Mouse (Mus musculus): Measurements from ENCODE around the gene Vars. TPM values are rescaled to one million over a fixed set of nuclear protein-coding genes. Genes with fewer than 3 reads are reported as not detected.
"Not testable (repeated sequence)": the region's sequence is repeated elsewhere in the genome, so short reads cannot be mapped to it uniquely, and the experiment has no call there.

The Vars gene
- 10 to 100 TPM; 28.3 to 31.4 (median 29.3) TPM for total RNA-seq (2022)

DNA sequence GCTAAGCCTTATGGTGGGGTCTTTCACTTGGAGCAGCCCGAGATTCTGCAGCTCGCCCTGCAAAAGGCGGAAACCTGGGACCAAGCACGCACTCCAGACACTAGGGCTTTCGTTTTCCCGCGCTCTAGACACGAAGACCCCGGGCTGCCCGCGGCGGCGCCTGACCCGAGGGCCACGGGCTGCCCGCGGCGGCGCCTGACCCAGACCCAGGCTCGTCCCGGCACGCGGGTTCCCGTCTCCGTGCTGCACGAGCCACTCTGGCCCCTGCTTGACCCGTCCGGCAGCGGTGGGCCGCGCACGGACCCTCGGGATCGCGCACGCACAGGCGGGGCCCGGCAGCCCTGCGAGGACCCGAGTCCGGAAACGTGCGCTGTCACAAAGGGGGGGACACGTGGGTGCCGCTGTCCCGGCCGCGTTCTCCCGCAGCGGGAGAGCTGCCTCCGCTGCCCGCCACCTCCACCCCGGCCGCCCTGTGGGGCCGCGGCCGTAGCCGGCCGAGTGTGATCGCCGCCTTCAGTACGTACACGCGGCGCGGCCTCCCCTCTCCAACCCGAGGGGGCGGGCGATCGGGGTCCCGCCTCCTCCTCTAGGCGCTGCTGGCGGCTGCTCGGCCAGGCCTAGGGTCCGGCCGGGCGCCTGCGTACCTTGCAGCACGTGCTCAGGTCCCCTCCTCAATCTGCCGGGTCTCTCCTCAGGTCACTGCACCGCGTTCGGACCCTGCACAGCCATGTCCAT is at the start of gene Vars:
Gene Vars, plus strand, starts transcription at position 271 of the 735 bp plus-strand sequence.
- DNase-seq (ENCODE audit: low spot score) = peak; percentile 88

DNA sequence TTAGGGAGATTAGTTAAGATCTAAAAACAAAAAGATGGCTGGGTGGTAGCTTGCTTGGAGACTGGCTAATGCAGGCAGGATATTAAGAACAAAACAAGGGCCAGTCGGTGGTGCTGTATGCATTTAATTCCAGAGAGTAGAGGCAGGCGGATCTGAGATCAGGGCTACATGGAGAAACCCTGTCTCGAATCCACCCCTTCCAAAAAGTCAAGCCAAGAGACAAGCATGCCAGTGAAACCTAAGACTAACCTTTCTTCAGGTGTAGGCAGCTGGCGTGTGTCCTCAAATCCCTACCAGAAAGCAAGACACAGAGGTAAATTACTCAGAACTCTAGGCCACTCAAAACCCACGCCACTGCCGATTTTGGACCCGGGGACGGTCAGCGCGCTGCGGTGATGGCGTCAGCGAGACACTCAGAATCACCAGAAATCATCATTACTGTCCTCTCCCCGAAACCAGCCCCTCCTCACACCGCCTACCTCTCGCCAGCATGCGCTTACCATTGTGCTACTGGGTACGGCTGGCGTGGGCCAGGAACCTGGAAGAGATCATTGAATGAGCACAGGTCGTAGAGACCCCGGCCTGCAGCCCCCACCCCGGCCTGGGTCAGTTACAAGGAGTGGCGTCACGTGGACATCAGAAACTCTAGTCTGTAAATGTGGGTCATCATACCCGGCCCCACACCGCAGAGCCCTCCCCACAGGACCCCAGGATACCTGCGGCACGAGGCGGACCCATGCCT is 49.0 kb upstream of the Vars start:
- DNase-seq (ENCODE audit: low spot score) = no peak

DNA sequence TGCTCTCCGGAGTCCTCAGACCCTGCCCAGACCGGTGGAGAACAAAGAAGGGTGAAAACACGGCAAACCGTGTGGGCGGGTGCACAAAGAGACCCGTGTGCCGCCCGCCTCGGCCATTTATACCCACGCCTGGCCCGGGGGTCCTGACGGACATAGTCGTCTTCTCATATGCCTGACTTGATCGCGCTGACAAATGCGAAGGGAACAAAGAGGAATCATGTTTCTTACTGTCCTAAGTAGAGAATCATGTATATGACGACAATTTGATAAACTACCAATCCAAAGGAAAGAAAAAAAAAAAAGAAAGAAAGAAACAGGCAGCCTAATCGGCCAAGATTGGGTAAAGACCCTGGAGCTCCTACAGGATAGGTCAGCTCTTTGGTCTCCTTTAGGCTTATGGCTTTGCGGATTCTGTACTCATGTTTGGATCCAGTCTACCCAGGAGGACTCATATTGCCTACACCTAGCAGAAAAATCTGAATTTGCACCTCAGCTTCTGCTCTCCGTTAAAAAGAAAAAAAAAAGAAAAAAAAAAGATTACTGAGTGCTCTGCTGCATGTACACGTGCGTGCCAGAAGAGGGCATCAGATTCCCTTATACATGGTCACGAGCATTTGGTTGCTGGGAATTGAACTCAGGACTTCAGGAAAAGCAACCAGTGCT is 48.3 kb upstream of the Vars start:
- DNase-seq (ENCODE audit: low spot score) = peak; percentile 88

DNA sequence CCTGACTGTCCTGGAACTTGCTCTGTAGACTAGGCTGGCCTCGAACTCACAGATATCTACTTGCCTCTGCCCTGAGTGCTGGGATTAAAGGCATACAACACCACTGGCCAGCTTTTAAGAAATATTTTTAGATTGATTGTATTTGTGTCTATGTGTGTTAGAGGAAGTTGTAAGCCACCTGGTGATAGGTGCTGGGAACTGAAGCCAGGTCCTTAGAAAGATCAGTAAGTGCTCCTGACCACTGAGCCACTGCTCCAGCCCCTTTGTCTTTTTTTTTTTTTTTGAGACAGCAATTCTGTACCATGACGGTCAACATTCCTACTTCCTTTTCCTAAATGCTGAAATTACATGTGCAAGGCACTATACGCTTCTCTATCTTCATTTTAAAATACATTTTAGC is 47.5 kb upstream of the Vars start:
- no peak for DNase-seq (ENCODE audit: low spot score)

DNA sequence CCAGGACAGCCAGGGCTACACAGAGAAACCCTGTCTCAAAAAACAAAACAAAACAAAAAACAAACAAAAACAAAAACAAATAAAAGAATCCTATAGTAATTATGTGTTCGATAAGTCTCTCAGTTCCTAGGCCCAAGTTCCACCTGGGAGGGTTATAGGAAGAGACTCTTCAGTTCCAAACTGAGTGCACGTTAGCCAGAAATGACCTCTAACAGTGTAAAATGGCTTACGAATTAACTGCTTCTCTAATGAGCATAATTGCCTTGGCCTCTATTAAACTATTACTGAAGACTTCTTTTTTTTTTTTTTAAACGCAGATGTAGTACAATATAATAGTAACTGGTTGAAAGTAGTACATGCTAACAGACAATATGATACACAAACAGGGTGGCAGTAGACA is 46.9 kb upstream of the Vars start:
- no peak for DNase-seq (ENCODE audit: low spot score)

DNA sequence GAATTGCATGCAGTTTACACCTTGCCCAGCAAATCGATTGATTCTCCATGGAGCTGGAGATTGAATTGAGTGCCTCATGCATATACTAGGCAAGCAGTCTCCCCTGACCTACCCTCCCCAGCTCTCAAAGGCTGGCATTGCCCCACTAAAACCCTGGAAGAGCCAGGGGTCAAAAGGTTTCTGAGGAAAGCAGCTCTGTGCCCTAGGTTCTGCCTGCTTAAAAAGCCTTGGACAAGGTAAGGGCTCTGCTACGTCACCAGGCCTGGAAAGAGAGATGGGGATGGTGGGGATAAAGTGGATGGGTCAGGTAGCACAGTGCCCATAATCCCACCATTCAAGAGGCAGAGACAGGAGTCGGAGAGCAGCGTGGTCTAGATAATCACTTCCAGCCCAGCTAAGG is 46.0 kb upstream of the Vars start:
- DNase-seq (ENCODE audit: low spot score) = no peak

DNA sequence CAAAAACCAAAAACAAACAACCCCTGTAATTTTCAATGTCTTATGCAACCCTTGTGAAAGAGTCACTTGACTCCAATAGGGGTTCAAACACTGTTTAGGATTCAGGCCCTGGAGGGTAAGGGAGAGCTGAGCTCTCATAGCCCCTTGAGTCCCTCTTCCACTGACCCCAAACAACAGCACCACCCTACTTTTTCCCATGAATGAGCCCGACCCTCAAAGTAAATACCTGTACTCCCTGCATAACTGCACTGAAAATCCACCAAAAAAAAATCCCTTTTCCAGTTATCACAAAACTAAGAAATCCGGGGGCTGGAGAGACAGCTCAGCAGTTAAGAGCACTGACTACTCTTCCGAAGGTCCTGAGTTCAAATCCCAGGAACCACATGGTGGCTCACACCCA is 44.9 kb upstream of the Vars start:
- no peak for DNase-seq (ENCODE audit: low spot score)

DNA sequence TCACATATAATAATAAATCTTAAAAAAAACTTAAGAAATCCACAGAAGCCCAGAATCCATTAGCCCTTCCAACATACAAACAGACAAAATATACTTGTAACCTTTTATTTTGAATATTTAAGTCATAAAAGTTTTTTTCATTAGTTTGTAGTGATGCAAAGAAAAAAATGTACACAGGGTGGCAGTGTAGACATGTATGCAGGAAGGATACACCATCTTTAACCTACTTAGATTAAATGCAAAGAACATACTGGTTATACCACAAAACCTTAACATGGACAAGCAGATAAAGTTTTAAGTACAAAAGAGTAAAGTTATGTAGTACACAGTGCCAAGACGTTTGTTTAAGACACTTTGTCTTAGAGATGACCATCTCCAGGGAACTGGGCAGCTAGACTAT is 44.4 kb upstream of the Vars start:
- DNase-seq (ENCODE audit: low spot score) = no peak

DNA sequence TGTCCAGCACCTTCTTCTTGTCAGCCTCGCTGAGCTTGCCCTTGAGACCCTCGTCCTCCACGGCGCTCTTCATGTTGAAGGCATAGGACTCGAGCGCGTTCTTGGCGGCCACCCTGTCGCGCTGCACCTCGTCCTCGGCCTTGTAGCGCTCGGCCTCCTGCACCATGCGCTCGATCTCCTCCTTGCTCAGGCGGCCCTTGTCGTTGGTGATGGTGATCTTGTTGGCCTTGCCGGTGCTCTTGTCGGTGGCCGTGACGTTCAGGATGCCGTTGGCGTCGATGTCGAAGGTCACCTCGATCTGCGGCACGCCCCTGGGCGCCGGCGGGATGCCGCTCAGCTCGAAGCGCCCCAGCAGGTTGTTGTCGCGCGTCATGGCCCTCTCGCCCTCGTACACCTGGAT is 43.5 kb upstream of the Vars start:
- DNase-seq (ENCODE audit: low spot score) = not testable (repeated sequence)

DNA sequence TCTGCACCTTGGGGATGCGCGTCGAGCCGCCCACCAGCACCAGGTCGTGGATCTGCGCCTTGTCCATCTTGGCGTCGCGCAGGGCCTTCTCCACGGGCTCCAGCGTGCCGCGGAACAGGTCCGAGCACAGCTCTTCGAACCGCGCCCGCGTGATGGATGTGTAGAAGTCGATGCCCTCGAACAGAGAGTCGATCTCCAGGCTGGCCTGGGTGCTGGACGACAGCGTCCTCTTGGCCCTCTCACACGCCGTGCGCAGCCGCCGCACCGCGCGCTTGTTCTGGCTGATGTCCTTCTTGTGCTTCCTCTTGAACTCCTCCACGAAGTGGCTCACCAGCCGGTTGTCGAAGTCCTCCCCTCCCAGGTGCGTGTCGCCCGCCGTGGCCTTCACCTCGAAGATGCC is 42.8 kb upstream of the Vars start:
- DNase-seq (ENCODE audit: low spot score) = not testable (repeated sequence)

DNA sequence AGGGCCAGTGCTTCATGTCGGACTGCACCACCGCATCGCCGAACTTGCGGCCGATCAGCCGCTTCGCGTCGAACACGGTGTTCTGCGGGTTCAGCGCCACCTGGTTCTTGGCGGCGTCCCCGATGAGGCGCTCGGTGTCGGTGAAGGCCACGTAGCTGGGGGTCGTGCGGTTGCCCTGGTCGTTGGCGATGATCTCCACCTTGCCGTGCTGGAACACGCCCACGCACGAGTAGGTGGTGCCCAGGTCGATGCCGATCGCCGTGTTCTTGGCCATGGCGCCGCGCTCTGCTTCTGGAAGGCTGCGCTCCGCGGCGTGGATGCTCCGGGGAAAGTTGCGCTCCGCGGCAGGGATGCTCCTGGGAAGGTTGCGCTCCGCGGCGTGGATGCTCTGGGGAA is 42.1 kb upstream of the Vars start:
- DNase-seq (ENCODE audit: low spot score) = not testable (repeated sequence)

DNA sequence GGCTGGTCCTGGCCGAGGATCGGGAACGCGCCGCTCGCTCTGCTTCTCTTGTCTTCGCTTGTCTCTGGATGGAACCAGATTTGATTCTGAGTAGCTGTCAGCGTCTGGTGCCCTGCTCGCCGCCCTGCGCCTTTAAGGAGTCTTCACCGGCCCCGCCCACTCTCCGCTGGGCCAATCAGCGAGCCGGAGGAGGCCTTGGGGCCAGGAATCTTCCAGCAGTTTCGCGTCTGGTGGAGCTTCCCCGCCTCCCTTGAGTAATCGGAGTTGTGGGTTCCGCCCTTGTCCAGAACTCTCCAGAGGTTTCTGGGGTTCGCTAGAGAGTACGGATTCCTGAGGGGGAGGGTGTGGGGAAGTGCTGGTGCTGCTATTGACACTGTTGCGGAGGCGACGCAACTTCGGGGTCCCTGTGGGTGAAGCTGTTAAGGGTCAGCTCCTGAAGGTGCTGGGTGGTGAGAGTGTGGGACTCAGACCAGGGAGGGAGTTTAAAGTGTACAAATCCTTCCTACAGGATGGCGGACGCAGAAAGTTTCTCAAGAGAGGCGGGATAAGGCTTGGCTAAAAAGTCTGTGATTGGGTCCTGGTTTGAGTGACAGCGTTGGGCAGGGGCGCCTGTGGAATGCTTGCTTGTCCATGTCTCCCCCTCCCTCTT is 41.5 kb upstream of the Vars start, which contains the start of gene Hspa1b:
Gene Hspa1b, minus strand, starts transcription at position 109 of the 649 bp plus-strand sequence.
- DNase-seq (ENCODE audit: low spot score) = peak; percentile 96

DNA sequence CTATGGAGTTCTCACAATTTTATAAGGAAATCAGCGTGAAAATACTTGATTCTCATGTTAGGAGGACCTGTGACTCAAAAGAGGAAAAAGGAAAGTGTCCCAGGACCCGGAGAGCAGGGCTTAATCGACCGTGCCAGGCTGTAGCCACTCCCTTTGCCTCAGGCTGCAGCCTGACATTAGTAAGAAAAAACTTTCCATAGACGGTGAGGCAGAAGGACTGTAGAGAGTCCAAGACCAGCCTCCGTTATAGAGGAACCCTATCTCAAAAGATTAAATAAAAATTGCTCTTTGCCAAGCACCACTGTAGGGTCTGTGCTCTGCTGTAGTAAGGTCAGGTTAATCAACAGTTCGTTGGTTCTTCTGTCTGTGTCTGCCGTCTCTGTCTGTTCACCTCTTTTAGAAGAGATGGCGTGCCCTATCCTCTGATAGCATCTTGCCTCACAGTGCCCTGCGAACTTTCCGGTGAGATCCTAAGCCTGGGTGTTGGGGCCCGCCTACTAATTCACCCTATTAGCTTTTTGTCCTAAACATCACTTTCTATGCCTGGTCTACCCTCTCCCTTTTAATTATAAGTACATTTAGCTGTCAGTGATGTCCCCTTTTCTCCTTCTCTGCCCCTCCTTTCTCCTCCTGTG is 40.8 kb upstream of the Vars start:
- peak; percentile 61 for DNase-seq (ENCODE audit: low spot score)

DNA sequence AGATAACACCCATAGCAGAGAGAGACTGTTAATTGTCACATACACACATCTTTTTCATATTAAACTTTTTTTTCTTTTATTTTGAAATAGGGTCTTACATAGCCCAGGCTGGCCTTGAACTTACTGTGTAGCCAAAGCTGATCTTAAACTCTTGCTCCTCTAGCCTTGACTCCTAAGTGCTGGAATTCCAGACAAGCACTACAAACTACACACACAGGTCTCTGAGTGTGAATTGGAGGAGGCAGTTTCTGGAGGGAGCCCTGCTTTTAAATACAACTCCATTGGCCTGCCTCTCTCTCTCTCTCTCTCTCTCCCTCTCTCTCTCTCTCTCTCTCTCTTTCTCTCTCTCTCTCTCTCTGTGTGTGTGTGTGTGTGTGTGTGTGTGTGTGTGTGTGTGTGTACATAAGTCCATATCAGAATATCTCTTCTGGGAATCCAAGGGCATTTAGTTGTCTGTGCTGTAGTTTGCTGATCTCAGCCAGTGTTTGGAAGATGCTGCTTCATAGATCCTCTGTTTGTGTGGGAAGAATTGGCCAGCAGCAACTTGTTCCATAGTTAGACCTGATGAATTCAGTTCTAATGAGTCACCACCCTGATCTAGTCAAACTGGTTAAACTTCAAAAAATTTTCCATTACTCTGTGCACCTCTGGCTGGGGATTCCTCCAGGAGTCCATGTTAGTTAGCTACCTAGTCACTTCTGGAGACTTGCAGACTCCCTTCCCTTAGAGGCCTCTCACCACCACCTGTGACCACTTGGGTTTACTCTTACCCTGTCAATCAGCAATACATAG is 39.9 kb upstream of the Vars start:
- no peak for DNase-seq (ENCODE audit: low spot score)

DNA sequence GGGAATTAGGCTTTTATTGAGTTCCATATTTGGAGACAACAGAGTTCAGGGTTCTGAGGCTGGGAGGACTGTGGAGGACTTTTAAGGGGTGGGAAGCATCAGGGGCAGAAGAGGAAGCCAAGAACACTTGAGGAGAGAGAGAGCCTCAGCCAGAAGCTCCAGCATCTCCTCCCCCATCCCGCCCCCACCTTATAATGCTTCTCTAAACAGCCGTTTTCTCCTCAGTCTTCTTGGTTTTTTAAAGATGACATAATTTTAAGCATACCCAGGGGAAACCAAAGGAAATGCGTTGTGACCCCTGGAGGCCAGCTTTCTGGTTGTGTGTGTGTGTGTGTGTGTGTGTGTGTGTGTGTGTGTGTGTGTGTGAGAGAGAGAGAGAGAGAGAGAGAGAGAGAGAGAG is 38.7 kb upstream of the Vars start:
- no peak for DNase-seq (ENCODE audit: low spot score)

DNA sequence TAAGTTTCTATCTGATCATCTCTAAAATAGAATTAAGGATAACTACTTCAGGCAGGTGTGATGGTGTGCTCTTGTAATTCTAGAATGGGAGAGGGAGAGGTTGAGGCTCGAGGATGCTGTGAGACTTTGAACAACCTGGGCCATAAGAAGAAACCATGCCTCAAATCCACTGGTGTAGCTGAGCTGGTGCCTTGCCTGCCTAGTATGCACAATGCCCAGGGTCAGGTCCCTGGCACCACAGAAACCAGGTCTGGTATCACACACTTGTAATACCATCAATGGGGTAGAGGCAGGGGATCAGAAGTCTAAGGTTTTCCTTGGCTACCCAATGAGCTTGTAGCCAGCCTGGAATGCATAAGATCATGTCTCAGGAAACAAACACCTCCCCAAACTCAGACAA is 37.9 kb upstream of the Vars start:
- DNase-seq (ENCODE audit: low spot score) = no peak

DNA sequence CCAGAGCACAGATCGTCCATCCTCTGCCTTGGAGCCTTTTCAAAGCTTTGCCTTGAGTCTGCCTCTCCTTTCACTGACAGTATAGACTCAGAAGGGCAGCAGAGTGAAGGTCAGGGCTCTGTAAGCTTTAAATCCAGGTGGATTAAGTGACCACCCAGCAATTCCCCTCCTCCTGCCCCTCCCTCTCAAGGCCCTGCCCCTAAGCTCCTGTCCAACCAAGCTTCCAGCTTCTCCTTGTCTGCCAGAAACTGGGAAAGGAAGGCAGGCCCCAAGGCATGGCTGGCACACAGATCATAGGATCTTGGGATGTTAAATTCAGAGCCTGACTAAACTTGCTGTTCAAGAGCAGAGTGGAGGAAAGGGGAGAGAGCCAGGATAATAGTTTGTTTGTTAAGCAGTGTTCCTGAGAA is 36.1 kb upstream of the Vars start:
- no peak for DNase-seq (ENCODE audit: low spot score)

DNA sequence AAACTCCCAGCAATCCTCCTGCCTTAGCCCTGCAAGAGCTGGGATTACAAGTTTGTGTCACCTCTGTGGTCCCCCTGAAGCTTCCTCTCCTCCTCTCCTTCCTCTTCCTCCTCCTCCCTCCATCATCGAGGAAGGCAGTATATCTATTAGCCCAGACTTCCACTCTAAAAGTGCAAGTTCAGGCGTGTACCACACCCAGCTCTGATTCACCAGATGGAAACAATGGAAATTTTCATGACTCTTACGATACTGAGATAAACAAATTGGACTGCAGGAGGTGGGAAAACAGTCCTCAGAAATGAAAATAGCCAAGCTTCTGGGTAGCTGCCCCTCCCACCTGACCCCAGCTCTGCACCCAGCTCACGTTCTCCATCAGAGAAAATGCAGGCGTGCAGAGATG is 35.2 kb upstream of the Vars start:
- DNase-seq (ENCODE audit: low spot score) = no peak

DNA sequence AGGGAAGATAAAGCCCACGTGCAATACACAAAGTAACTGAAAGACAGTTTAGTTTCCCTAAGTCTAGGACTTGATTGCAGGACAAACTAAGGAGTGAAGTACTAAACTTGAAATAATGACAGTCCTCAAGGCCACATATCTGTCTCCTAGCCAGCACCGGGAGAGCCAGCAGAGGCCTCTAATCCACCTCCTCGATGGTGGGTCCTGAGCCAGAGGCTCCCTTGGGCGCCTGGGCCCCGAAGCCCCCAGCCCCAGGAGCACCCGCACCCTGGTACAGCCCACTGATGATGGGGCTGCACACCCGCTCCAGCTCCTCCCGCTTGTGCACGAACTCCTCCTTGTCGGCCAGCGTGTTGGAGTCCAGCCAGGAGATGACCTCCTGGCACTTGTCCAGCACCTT is 31.0 kb upstream of the Vars start, which contains the start of gene Gm20481:
Gene Gm20481, plus strand, starts transcription at position 91 of the 400 bp plus-strand sequence.
- not testable (repeated sequence) for DNase-seq (ENCODE audit: low spot score)

DNA sequence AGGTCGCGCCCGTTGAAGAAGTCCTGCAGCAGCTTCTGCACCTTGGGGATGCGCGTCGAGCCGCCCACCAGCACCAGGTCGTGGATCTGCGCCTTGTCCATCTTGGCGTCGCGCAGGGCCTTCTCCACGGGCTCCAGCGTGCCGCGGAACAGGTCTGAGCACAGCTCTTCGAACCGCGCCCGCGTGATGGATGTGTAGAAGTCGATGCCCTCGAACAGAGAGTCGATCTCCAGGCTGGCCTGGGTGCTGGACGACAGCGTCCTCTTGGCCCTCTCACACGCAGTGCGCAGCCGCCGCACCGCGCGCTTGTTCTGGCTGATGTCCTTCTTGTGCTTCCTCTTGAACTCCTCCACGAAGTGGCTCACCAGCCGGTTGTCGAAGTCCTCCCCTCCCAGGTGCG is 29.9 kb upstream of the Vars start:
- DNase-seq (ENCODE audit: low spot score) = not testable (repeated sequence)

DNA sequence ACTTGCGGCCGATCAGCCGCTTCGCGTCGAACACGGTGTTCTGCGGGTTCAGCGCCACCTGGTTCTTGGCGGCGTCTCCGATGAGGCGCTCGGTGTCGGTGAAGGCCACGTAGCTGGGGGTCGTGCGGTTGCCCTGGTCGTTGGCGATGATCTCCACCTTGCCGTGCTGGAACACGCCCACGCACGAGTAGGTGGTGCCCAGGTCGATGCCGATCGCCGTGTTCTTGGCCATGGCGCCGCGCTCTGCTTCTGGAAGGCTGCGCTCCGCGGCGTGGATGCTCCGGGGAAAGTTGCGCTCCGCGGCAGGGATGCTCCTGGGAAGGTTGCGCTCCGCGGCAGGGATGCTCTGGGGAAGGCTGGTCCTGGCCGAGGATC is 29.1 kb upstream of the Vars start:
- not testable (repeated sequence) for DNase-seq (ENCODE audit: low spot score)

All from heart, adult 8-10 months (tissue).